Mouse (Mus musculus): ENCODE data around the gene Hsdl2. TPM values are rescaled to one million over a fixed set of nuclear protein-coding genes. Genes with fewer than 3 reads are reported as not detected.

Gene Hsdl2
- total and polyA plus RNA-seq, 2 experiments from 2014 or later: 17.2 to 24.7 TPM

DNA sequence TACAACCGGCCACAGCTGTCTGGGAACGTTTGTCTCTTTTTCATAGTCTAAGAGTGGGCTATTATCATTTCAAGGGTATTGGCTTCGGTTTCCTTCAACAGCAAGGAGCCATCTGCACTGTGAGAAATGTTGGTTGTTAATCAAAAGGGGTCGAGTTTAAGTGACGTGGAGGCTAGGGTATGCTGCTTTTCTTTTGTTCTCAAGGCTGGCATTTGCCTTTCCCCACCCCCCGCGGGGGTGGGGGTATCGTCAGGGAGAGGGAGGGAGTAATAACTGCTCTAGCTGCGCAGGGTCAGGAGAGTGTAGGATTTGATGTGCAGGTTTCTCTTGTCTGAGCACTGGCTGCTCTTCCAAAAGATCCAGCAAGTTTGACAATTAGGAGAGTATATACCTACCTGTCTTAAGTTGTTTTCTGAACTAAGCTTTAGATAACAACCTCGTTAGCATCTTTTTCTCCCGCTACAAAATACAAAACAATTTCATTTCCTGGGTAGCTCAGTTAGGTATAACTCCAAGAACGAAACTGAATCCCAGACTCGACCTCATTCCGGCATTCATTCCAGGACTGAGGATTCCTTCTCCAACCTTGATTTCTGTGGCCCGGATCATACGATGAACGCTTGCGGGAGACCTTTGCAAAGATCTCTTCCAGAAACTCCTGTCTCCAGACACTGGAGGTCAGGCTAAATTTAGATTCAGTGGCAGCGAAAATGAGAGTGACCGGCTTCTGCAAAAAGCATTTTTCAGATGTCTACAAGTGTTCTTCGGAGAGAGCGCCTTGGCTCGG lies 675 bp upstream of the Hsdl2 start:
- Histone ChIP-seq H3K4me1 (ENCODE audit: insufficient read depth) (no peaks in the 10 kb centered on the region), H3K9ac (peak overlapping the region; percentile 67), H3K4me2 (ENCODE audit: low read depth) (peak overlapping the region; percentile 66), H3K4me3 (ENCODE audit: low read depth, low read length) (peak overlapping the region; percentile 65), H3K9me3 (ENCODE audit: low read length) (no peaks in the 10 kb centered on the region), H3K27ac (ENCODE audit: low read depth, low read length) (peak overlapping the region; percentile 80), H3K27me3 (ENCODE audit: insufficient read depth, low read length) (no peaks in the 10 kb centered on the region), H3K36me3 (ENCODE audit: insufficient read depth) (no peaks in the 10 kb centered on the region)
- TF ChIP-seq CTCF (IDR thresholded peaks at IDR 0.05; ENCODE audit: low read depth): no peak
- DNase-seq: peak; percentile 71
- peak; percentile 55 for ATAC-seq
- whole genome bisulfite sequencing: under 1% methylated on average over 23 of the region's 23 CpGs

DNA sequence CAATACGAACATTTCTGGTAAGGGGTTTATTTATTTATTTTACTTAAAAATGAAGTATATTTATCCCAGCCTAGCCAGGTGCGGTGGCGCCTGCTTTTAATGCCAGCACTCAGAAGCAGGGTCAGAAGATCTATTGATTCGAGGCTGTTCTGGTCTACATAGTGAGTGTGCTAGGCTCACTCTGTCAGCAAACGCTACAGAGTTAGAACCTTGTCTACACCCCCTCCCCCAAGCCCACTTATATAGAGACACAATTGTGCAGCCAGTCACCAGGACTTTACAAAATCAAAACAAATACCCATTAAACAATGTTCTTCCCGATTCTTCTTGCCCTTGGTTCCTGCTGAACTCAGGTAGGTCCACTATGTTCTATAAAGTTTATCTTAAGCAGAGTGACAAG lies 823 bp downstream of the Hsdl2 start:
- Histone ChIP-seq H3K4me2 (ENCODE audit: low read depth) (peak overlapping the region; percentile 66), H3K36me3 (ENCODE audit: insufficient read depth) (no peaks in the 10 kb centered on the region), H3K9me3 (ENCODE audit: low read length) (no peaks in the 10 kb centered on the region), H3K27me3 (ENCODE audit: insufficient read depth, low read length) (no peaks in the 10 kb centered on the region), H3K4me3 (ENCODE audit: low read depth, low read length) (peak overlapping the region; percentile 65), H3K9ac (0 out of 2 replicates have a peak overlapping the region, but pooled peaks have one; percentile 34), H3K4me1 (ENCODE audit: insufficient read depth) (no peaks in the 10 kb centered on the region), H3K27ac (ENCODE audit: low read depth, low read length) (no peak overlapping the region)
- no peak for TF ChIP-seq CTCF (IDR thresholded peaks at IDR 0.05; ENCODE audit: low read depth)
- 22% methylated on average over 6 of the region's 6 CpGs for WGBS
- DNase-seq: no peak
- no peak for ATAC-seq

DNA sequence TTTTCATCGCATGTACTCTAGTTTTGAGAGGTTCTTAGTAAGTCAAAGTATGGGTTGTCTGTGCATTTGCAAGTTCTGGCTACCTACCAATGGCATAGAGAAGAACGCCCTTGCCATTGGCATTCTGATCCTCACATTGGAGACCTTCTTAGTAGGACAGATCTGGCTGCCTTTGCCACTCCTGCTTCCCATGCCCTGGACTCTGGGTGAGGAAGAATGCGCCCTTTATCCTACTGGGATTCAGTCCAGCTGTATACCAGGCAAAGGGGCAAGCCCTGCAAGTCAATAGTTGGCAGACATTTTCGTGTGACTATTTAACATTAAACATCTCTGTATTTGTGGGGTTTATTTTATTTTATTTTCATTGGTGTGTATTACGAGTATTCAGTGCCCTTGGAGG lies 3.7 kb downstream of the Hsdl2 start:
- Histone ChIP-seq H3K27ac (ENCODE audit: low read depth, low read length) (no peak overlapping the region), H3K27me3 (ENCODE audit: insufficient read depth, low read length) (no peaks in the 10 kb centered on the region), H3K4me1 (ENCODE audit: insufficient read depth) (no peaks in the 10 kb centered on the region), H3K9ac (no peak overlapping the region), H3K9me3 (ENCODE audit: low read length) (no peaks in the 10 kb centered on the region), H3K4me2 (ENCODE audit: low read depth) (no peak overlapping the region), H3K36me3 (ENCODE audit: insufficient read depth) (no peaks in the 10 kb centered on the region), H3K4me3 (ENCODE audit: low read depth, low read length) (no peak overlapping the region)
- ATAC-seq: no peak
- TF ChIP-seq CTCF (IDR thresholded peaks at IDR 0.05; ENCODE audit: low read depth): no peak
- 73% methylated on average over 5 of the region's 5 CpGs for WGBS
- DNase-seq: no peak

DNA sequence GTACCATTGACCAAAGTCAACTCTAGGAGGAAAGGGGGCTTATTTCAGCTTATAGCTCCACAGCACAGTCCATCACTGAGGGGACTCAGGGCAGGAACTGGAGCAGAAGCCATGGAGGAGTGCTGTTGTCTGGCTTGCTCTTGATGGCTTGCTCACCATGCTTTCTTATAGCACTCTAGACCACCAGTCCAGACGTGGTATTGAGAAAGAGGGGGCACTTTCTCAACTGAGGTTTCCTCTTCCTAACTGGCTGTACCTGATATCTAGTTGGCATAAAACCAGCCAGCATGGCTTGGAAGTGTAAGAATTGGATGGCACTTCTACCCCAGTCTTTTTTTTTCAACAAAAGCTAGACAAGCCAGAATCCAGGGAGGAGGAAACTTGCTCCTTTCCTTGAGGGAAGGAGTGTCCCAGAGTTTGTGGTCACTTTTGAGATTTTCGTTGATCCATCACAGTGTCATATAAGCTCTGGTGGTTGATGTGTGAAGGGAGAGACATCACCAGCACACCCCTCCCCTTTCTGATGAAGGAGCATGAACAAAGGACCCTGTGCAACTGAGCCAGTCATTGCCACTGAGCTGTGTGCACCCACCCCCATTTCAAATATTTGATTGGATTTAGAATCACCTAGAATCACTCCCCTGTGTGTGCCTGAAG lies 6.0 kb downstream of the Hsdl2 start:
- no peak for TF ChIP-seq CTCF (IDR thresholded peaks at IDR 0.05; ENCODE audit: low read depth)
- no peaks in the 10 kb centered on the region for H3K4me1 ChIP-seq (ENCODE audit: insufficient read depth)
- H3K27ac ChIP-seq (ENCODE audit: low read depth, low read length): no peak overlapping the region
- H3K4me2 ChIP-seq (ENCODE audit: low read depth): no peak overlapping the region
- ATAC-seq (no peak), DNase-seq (no peak)
- H3K36me3 ChIP-seq (ENCODE audit: insufficient read depth): no peaks in the 10 kb centered on the region
- no peak overlapping the region for H3K4me3 ChIP-seq (ENCODE audit: low read depth, low read length)
- H3K9ac ChIP-seq: no peak overlapping the region
- H3K27me3 ChIP-seq (ENCODE audit: insufficient read depth, low read length): no peaks in the 10 kb centered on the region
- no peaks in the 10 kb centered on the region for H3K9me3 ChIP-seq (ENCODE audit: low read length)
- WGBS: 80% methylated on average over 2 of the region's 2 CpGs

DNA sequence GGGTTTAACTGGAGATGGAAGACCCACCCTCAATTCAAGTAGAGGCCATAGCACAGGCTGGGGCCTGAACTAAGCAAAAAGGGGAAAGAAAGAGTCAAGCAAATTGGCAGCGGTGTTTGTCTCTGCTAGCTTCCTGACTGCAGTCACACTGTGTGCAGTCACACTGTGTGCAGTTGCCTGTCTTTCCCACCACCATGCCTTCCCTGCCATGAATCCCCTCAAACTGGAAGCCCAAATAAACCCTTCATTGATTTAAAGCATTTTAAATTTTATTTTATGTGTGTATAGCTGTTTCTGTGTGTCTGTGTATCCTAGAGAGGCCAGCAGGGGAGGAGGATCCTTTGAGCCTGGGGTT lies 6.5 kb downstream of the Hsdl2 start:
- Histone ChIP-seq H3K9ac (no peak overlapping the region), H3K27ac (ENCODE audit: low read depth, low read length) (no peak overlapping the region), H3K4me2 (ENCODE audit: low read depth) (no peak overlapping the region), H3K9me3 (ENCODE audit: low read length) (no peaks in the 10 kb centered on the region), H3K27me3 (ENCODE audit: insufficient read depth, low read length) (no peaks in the 10 kb centered on the region), H3K4me3 (ENCODE audit: low read depth, low read length) (no peak overlapping the region), H3K4me1 (ENCODE audit: insufficient read depth) (no peaks in the 10 kb centered on the region), H3K36me3 (ENCODE audit: insufficient read depth) (no peaks in the 10 kb centered on the region)
- DNase-seq (no peak), ATAC-seq (no peak)
- WGBS: 95% methylated on average over 1 of the region's 1 CpGs
- TF ChIP-seq CTCF (IDR thresholded peaks at IDR 0.05; ENCODE audit: low read depth): no peak

DNA sequence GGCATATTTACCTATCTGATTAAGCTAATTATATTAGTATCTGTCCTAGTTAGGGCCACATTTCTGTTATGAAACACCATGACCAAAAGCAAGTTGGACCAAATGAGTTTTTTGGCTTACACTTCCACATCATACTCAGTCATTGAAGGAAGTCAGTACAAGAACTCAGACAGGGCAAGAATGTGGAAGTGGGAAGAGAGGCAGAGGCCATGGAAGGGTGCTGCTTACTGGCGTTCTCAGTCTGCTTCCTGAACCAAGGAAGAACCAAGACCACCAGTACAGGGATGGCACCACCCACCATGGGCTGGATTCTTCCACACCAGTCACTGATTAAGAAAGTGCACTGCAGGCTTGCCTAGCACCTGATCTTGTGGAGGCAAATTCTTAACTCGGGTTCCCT lies 13.3 kb downstream of the Hsdl2 start:
- no peak for ATAC-seq
- H3K9ac ChIP-seq: no peak overlapping the region
- H3K36me3 ChIP-seq (ENCODE audit: insufficient read depth): no peaks in the 10 kb centered on the region
- no peaks in the 10 kb centered on the region for H3K4me1 ChIP-seq (ENCODE audit: insufficient read depth)
- H3K9me3 ChIP-seq (ENCODE audit: low read length): no peaks in the 10 kb centered on the region
- H3K27ac ChIP-seq (ENCODE audit: low read depth, low read length): no peak overlapping the region
- DNase-seq: no peak
- H3K27me3 ChIP-seq (ENCODE audit: insufficient read depth, low read length): no peaks in the 10 kb centered on the region
- H3K4me3 ChIP-seq (ENCODE audit: low read depth, low read length): no peak overlapping the region
- 81% methylated on average over 2 of the region's 2 CpGs for WGBS
- no peak for TF ChIP-seq CTCF (IDR thresholded peaks at IDR 0.05; ENCODE audit: low read depth)
- H3K4me2 ChIP-seq (ENCODE audit: low read depth): no peak overlapping the region

DNA sequence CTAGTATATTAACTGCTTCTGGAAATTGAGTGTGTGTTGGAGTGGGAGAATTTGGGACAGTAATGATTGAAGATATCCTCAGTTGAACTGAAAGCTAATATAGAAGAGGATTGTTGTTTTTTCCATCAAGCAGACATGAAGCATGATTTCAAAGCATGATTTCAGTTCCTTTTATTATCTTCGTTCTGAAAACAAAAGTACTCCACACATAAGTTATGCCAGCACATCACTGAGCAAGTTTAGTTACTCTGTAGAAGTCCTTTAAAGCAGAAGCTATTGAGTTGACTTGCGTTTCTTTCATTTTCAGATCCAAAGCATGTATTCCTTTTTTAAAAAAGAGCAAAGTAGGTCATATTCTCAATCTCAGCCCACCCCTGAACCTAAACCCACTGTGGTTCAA lies 15.2 kb downstream of the Hsdl2 start:
- Histone ChIP-seq H3K4me2 (ENCODE audit: low read depth) (no peak overlapping the region), H3K9ac (no peak overlapping the region), H3K27ac (ENCODE audit: low read depth, low read length) (no peak overlapping the region), H3K9me3 (ENCODE audit: low read length) (no peaks in the 10 kb centered on the region), H3K27me3 (ENCODE audit: insufficient read depth, low read length) (no peaks in the 10 kb centered on the region), H3K36me3 (ENCODE audit: insufficient read depth) (no peaks in the 10 kb centered on the region), H3K4me1 (ENCODE audit: insufficient read depth) (no peaks in the 10 kb centered on the region), H3K4me3 (ENCODE audit: low read depth, low read length) (no peak overlapping the region)
- ATAC-seq (no peak), DNase-seq (no peak)
- no peak for TF ChIP-seq CTCF (IDR thresholded peaks at IDR 0.05; ENCODE audit: low read depth)
- WGBS: 87% methylated on average over 2 of the region's 2 CpGs
